In genomic region chr3:108739045-108739708, GRCm38 (mm10) we compare ENCODE assay signal across 26 mouse cellular contexts. TPM values are rescaled to one million over a fixed set of nuclear protein-coding genes. Genes with fewer than 3 reads are reported as not detected.
DNase-seq lines count a peak whose midpoint lies in the region; ATAC-seq lines count a peak whose summit lies in the region.
"Had no signal": no experiment of that assay in that cellular context is flagged by ENCODE, and none has a peak within 500 bp of the region (broad histone marks: within the 10 kb centered on the region; RNA-seq: fewer than 3 reads in every experiment).

Aknad1 (plus strand) TSS chr3:108739658.

- 49% methylated on average over 8 of the region's 8 CpGs for WGBS in embryonic facial prominence, embryonic 14.5 days
- 67% methylated on average over 8 of the region's 8 CpGs for WGBS in embryonic facial prominence, embryonic 10.5 days
- 62% methylated on average over 8 of the region's 8 CpGs for WGBS in limb, embryonic 12.5 days
- 77% methylated on average over 8 of the region's 8 CpGs for WGBS in limb, embryonic 10.5 days
- 41% methylated on average over 8 of the region's 8 CpGs for WGBS in embryonic facial prominence, embryonic 15.5 days
- 47% methylated on average over 8 of the region's 8 CpGs for WGBS in limb, embryonic 15.5 days

- no peak within 1 kb of the TSS for H3K4me2 ChIP-seq in embryonic facial prominence, embryonic 14.5 days (ENCODE audit: low read depth, low read length)
- H3K4me2 ChIP-seq in limb, embryonic 12.5 days, result no peak within 1 kb of the TSS
- H3K4me2 ChIP-seq in embryonic facial prominence, embryonic 15.5 days (replicated peaks), result no peak within 1 kb of the TSS
- H3K4me2 ChIP-seq in limb, embryonic 15.5 days, result no peak within 1 kb of the TSS
- H3K4me2 ChIP-seq: embryonic facial prominence, embryonic 12.5 days; forebrain, embryonic 13.5 days; heart, embryonic 11.5 days; liver, embryonic 12.5 days; neural tube, embryonic 15.5 days had no signal

- H3K27ac ChIP-seq in embryonic facial prominence, embryonic 14.5 days (replicated peaks; ENCODE audit: low read depth, low read length), result no peak within 1 kb of the TSS
- H3K27ac ChIP-seq in embryonic facial prominence, embryonic 10.5 days (replicated peaks), result no peak within 1 kb of the TSS
- peak within 1 kb of the TSS; percentile 59; the same call in 1 of the 2 replicates for H3K27ac ChIP-seq in limb, embryonic 12.5 days
- H3K27ac ChIP-seq in limb, embryonic 10.5 days, result no peak within 1 kb of the TSS
- no peak within 1 kb of the TSS for H3K27ac ChIP-seq in embryonic facial prominence, embryonic 15.5 days (replicated peaks)
- peak within 1 kb of the TSS; percentile 28; the same call in 1 of the 2 replicates for H3K27ac ChIP-seq in limb, embryonic 15.5 days
- H3K27ac ChIP-seq: embryonic facial prominence, embryonic 12.5 days; forebrain, embryonic 13.5 days; hindbrain, postnatal 0 days; liver, embryonic 12.5 days; neural tube, embryonic 15.5 days had no signal

- H3K27me3 ChIP-seq in embryonic facial prominence, embryonic 14.5 days (replicated peaks; ENCODE audit: control insufficient read depth, insufficient read depth, low read length), result no peaks in the 10 kb centered on the region
- H3K27me3 ChIP-seq in embryonic facial prominence, embryonic 10.5 days (replicated peaks; ENCODE audit: low read depth, poor library complexity, severe bottlenecking), result no peaks in the 10 kb centered on the region
- H3K27me3 ChIP-seq in limb, embryonic 12.5 days, result no peaks in the 10 kb centered on the region
- H3K27me3 ChIP-seq in limb, embryonic 10.5 days (ENCODE audit: low read depth, poor library complexity, severe bottlenecking), result no peaks in the 10 kb centered on the region; the same call in 1 of the 2 replicates
- no peaks in the 10 kb centered on the region for H3K27me3 ChIP-seq in embryonic facial prominence, embryonic 15.5 days
- H3K27me3 ChIP-seq in limb, embryonic 15.5 days, result no peaks in the 10 kb centered on the region
- H3K27me3 ChIP-seq: embryonic facial prominence, embryonic 12.5 days; forebrain, embryonic 13.5 days had no signal

- H3K36me3 ChIP-seq in embryonic facial prominence, embryonic 14.5 days (ENCODE audit: control insufficient read depth, insufficient read depth, low read length), result no peaks in the 10 kb centered on the region
- no peaks in the 10 kb centered on the region for H3K36me3 ChIP-seq in embryonic facial prominence, embryonic 10.5 days (replicated peaks)
- H3K36me3 ChIP-seq in limb, embryonic 12.5 days, result no peaks in the 10 kb centered on the region
- H3K36me3 ChIP-seq in limb, embryonic 10.5 days, result no peaks in the 10 kb centered on the region
- no peaks in the 10 kb centered on the region for H3K36me3 ChIP-seq in embryonic facial prominence, embryonic 15.5 days
- no peaks in the 10 kb centered on the region for H3K36me3 ChIP-seq in limb, embryonic 15.5 days
- H3K36me3 ChIP-seq: embryonic facial prominence, embryonic 12.5 days; liver, embryonic 12.5 days; neural tube, embryonic 15.5 days had no signal

- no peak within 1 kb of the TSS for H3K9ac ChIP-seq in embryonic facial prominence, embryonic 14.5 days (ENCODE audit: low read depth, low read length)
- no peak within 1 kb of the TSS for H3K9ac ChIP-seq in limb, embryonic 12.5 days (replicated peaks)
- no peak within 1 kb of the TSS for H3K9ac ChIP-seq in embryonic facial prominence, embryonic 15.5 days
- H3K9ac ChIP-seq in limb, embryonic 15.5 days, result no peak within 1 kb of the TSS
- H3K9ac ChIP-seq: embryonic facial prominence, embryonic 12.5 days; forebrain, embryonic 13.5 days; liver, embryonic 12.5 days; neural tube, embryonic 15.5 days had no signal

- ATAC-seq in embryonic facial prominence, embryonic 14.5 days (ENCODE audit: low read depth), result peak; percentile 92
- ATAC-seq in limb, embryonic 12.5 days (ENCODE audit: insufficient number of reproducible peaks, insufficient read depth, low FRiP score, low TSS enrichment, low read depth), result peak; percentile 66; the same call in 1 of the 2 replicates
- peak; percentile 80 for ATAC-seq in embryonic facial prominence, embryonic 15.5 days (ENCODE audit: insufficient number of reproducible peaks, low FRiP score, low TSS enrichment, low read depth)
- 0 out of 2 replicates have a peak, but pooled peaks have one; percentile 19 for ATAC-seq in limb, embryonic 15.5 days (ENCODE audit: insufficient number of reproducible peaks, low FRiP score, low TSS enrichment, low read depth)
- ATAC-seq in frontal cortex, adult (ENCODE audit: low TSS enrichment), result no peak
- ATAC-seq: forebrain, embryonic 13.5 days; hindbrain, postnatal 0 days; intestine, embryonic 16.5 days; liver, embryonic 12.5 days had no signal

- DNase-seq in embryonic facial prominence, embryonic 14.5 days (ENCODE audit: low spot score), result peak; percentile 75
- DNase-seq in embryonic facial prominence, embryonic 10.5 days (ENCODE audit: low spot score), result no peak
- no peak for DNase-seq in limb, embryonic 10.5 days (ENCODE audit: low spot score)
- no peak for DNase-seq in lung, postnatal 36 days
- DNase-seq: cerebellum, adult 11 months; cerebellum, adult 9-11 months; kidney, adult 9 months; kidney, postnatal 36 days; layer of hippocampus, adult 9-11 months; lung, adult 18-20 months; lung, postnatal 10 days; spleen, adult 18-20 months; thymus, postnatal 14 days had no signal

- no peaks in the 10 kb centered on the region for H3K4me1 ChIP-seq in embryonic facial prominence, embryonic 14.5 days (ENCODE audit: control insufficient read depth, insufficient read depth, low read length)
- peaks cover 3% of the 10 kb centered on the region; the same call in 1 of the 2 replicates for H3K4me1 ChIP-seq in embryonic facial prominence, embryonic 10.5 days
- H3K4me1 ChIP-seq in limb, embryonic 12.5 days (replicated peaks), result peaks cover 25% of the 10 kb centered on the region
- peaks cover 24% of the 10 kb centered on the region for H3K4me1 ChIP-seq in limb, embryonic 10.5 days
- H3K4me1 ChIP-seq in embryonic facial prominence, embryonic 15.5 days, result peaks cover 5% of the 10 kb centered on the region; the same call in 1 of the 2 replicates
- H3K4me1 ChIP-seq in limb, embryonic 15.5 days, result peaks cover 15% of the 10 kb centered on the region
- H3K4me1 ChIP-seq: forebrain, embryonic 13.5 days; neural tube, embryonic 15.5 days had no signal

- no peak within 1 kb of the TSS for H3K4me3 ChIP-seq in embryonic facial prominence, embryonic 14.5 days (ENCODE audit: low read depth, low read length)
- H3K4me3 ChIP-seq in embryonic facial prominence, embryonic 10.5 days, result no peak within 1 kb of the TSS
- H3K4me3 ChIP-seq in limb, embryonic 12.5 days (replicated peaks), result no peak within 1 kb of the TSS
- H3K4me3 ChIP-seq in limb, embryonic 10.5 days, result no peak within 1 kb of the TSS
- no peak within 1 kb of the TSS for H3K4me3 ChIP-seq in embryonic facial prominence, embryonic 15.5 days (replicated peaks)
- no peak within 1 kb of the TSS for H3K4me3 ChIP-seq in limb, embryonic 15.5 days
- H3K4me3 ChIP-seq: embryonic facial prominence, embryonic 12.5 days; forebrain, embryonic 13.5 days; liver, embryonic 12.5 days; neural tube, embryonic 15.5 days had no signal

- H3K9me3 ChIP-seq in embryonic facial prominence, embryonic 14.5 days (ENCODE audit: control insufficient read depth, low read length), result no peaks in the 10 kb centered on the region
- H3K9me3 ChIP-seq in embryonic facial prominence, embryonic 10.5 days, result peaks cover 4% of the 10 kb centered on the region; the same call in 1 of the 2 replicates
- H3K9me3 ChIP-seq in limb, embryonic 12.5 days, result peaks cover 6% of the 10 kb centered on the region; the same call in 1 of the 2 replicates
- H3K9me3 ChIP-seq in limb, embryonic 10.5 days (replicated peaks), result 0 out of 2 replicates have a peak, but pooled peaks cover 3% of the 10 kb centered on the region
- no peaks in the 10 kb centered on the region for H3K9me3 ChIP-seq in embryonic facial prominence, embryonic 15.5 days (replicated peaks)
- H3K9me3 ChIP-seq in limb, embryonic 15.5 days, result no peaks in the 10 kb centered on the region
- H3K9me3 ChIP-seq: embryonic facial prominence, embryonic 12.5 days; forebrain, embryonic 13.5 days; liver, embryonic 12.5 days; neural tube, embryonic 15.5 days had no signal

RNA-seq across cellular contexts. Expression of gene Aknad1, which starts in this region (rescaled TPM):
- polyA plus RNA-seq in embryonic facial prominence, embryonic 14.5 days (2014; fragmentation: Nextera tagmentation; extraction: Ambion mirVana), result 0.92 and 1.5 TPM in 2 replicates
- polyA plus RNA-seq in embryonic facial prominence, embryonic 10.5 days (2016; fragmentation: Nextera tagmentation; extraction: Ambion mirVana), result 0.06 TPM in 1 of 2 replicates, not detected in the other
- 1.1 and 1.4 TPM in 2 replicates for polyA plus RNA-seq in limb, embryonic 12.5 days (2016; fragmentation: Nextera tagmentation; extraction: Ambion mirVana)
- polyA plus RNA-seq in limb, embryonic 10.5 days (2016; fragmentation: Nextera tagmentation; extraction: Ambion mirVana), result 0.10 TPM in 1 of 2 replicates, not detected in the other
- 1.2 and 1.6 TPM in 2 replicates for polyA plus RNA-seq in embryonic facial prominence, embryonic 15.5 days (2015; fragmentation: Nextera tagmentation; extraction: Ambion mirVana)
- polyA plus RNA-seq in limb, embryonic 15.5 days (2015; fragmentation: Nextera tagmentation; extraction: Ambion mirVana), result 1.3 and 1.5 TPM in 2 replicates
- polyA plus RNA-seq: forebrain, embryonic 13.5 days; heart, embryonic 11.5 days; heart, postnatal 0 days; hindbrain, postnatal 0 days; midbrain, postnatal 0 days had no signal

Comparison
In these comparisons a context has a peak if more than half of its experiments do, and no peak if none do; other contexts are left out.
1. H3K27ac ChIP-seq: peak in limb, embryonic 12.5 days (single experiment) and limb, embryonic 15.5 days (single experiment); none in embryonic facial prominence, embryonic 14.5 days (single experiment), embryonic facial prominence, embryonic 10.5 days (single experiment), limb, embryonic 10.5 days (single experiment) and embryonic facial prominence, embryonic 15.5 days (single experiment).